Mouse (Mus musculus): ENCODE data around the gene Mccc1.

GRCm38 (mm10) chr3:35990715-35991114, 9.8 kb downstream of the Mccc1 start:
- TF ChIP-seq CTCF (IDR thresholded peaks at IDR 0.05; ENCODE audit: insufficient read depth, low read length) (no peak), POLR2A (IDR thresholded peaks at IDR 0.05; ENCODE audit: borderline replicate concordance, extremely low read depth, low read depth, low read length) (no peak)
